Mouse (Mus musculus): Measurements from ENCODE around the gene Ncbp3. TPM values are rescaled to one million over a fixed set of nuclear protein-coding genes. Genes with fewer than 3 reads are reported as not detected.

Ncbp3 gene
- polyA plus RNA-seq, 1 experiment from 2014 or later, result 11.9 TPM

DNA sequence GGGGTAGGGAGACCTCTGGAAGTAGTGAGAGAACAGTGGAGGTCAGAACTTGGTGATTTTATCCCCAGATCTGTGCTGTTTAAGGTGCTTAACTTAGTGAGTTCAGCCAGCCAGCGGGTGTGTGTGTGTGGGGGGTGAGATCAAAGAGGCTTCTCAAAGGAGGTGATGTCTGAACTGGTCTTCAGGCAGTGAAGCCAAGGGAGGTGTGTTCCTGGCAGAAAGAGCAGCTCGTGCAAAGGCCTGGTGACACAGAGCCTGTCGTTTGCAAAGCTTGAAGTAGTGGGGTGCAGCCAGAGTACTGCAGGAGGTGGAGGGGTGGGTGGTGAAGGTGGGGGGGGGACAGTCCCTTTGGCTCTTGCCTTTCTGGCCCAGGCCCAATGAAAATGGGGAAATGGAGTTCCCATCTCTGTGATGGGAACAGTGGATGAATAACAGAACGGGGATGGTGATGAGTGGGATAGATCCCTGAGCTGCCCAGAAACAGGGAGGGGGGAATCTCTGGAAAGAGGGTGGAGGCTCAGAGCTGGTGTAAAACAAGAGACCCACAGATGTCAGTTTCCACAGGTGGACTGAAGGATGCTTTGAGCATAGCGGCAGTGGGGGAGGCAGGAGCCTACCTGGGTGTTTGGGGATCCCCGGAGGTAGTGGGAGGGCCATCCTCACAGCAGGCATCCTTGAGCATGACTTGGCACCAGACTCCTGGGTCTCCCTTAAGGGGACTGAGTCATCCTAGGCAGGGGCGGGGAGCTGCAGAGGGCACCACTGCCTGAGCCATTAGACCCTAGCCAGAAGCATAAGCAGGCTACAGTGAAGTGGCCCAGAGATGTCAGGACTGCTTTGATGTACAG, 26.4 kb upstream of the Ncbp3 start:
- DNase-seq (ENCODE audit: low spot score) (no peak), ATAC-seq (replicated peaks; ENCODE audit: insufficient number of reproducible peaks, low FRiP score, low TSS enrichment, low read depth) (no peak)
- no peak overlapping the region for H3K27ac ChIP-seq (replicated peaks; ENCODE audit: low read depth, low read length)
- 52% methylated on average over 7 of the region's 7 CpGs for WGBS
- no peaks in the 10 kb centered on the region for H3K36me3 ChIP-seq (replicated peaks; ENCODE audit: control insufficient read depth, insufficient read depth, low read depth, low read length)
- H3K27me3 ChIP-seq (ENCODE audit: control insufficient read depth, insufficient read depth, low read length), result peaks cover 14% of the 10 kb centered on the region
- no peak overlapping the region for H3K4me2 ChIP-seq (ENCODE audit: low read depth, low read length)
- H3K4me1 ChIP-seq (ENCODE audit: control insufficient read depth, insufficient read depth, low read length), result no peaks in the 10 kb centered on the region
- H3K9ac ChIP-seq (replicated peaks; ENCODE audit: low read length), result no peak overlapping the region
- H3K4me3 ChIP-seq (ENCODE audit: low read depth, low read length), result no peak overlapping the region
- H3K9me3 ChIP-seq (replicated peaks; ENCODE audit: control insufficient read depth, low read length), result no peaks in the 10 kb centered on the region

DNA sequence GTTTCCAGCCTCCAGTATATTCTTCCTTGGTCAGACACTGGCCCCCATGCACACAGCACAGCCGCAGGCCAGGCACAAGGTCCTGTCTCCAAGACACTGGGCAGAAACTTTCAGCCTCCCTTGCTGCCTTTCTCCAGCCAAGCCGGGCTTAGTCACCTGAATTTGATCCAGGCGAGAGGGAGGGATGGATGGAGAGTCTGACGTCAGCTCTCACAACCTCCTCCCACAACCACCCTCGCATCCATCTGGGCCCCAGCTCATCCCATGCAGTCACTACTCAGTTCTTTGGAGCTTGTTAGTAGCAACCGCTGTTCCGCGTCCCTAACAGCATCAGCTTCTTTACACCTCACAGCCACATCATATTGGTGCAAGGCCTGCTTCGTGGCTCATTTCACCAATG, 24.5 kb upstream of the Ncbp3 start:
- Histone ChIP-seq H3K27me3 (ENCODE audit: control insufficient read depth, insufficient read depth, low read length) (peaks cover 14% of the 10 kb centered on the region), H3K9me3 (replicated peaks; ENCODE audit: control insufficient read depth, low read length) (no peaks in the 10 kb centered on the region), H3K4me2 (ENCODE audit: low read depth, low read length) (no peak overlapping the region), H3K27ac (replicated peaks; ENCODE audit: low read depth, low read length) (no peak overlapping the region), H3K4me3 (ENCODE audit: low read depth, low read length) (no peak overlapping the region), H3K9ac (replicated peaks; ENCODE audit: low read length) (no peak overlapping the region; the same call in 1 of the 2 replicates), H3K36me3 (replicated peaks; ENCODE audit: control insufficient read depth, insufficient read depth, low read depth, low read length) (no peaks in the 10 kb centered on the region), H3K4me1 (ENCODE audit: control insufficient read depth, insufficient read depth, low read length) (no peaks in the 10 kb centered on the region)
- ATAC-seq (replicated peaks; ENCODE audit: insufficient number of reproducible peaks, low FRiP score, low TSS enrichment, low read depth) (no peak), DNase-seq (ENCODE audit: low spot score) (peak; percentile 25)
- WGBS, result 49% methylated on average over 9 of the region's 9 CpGs

DNA sequence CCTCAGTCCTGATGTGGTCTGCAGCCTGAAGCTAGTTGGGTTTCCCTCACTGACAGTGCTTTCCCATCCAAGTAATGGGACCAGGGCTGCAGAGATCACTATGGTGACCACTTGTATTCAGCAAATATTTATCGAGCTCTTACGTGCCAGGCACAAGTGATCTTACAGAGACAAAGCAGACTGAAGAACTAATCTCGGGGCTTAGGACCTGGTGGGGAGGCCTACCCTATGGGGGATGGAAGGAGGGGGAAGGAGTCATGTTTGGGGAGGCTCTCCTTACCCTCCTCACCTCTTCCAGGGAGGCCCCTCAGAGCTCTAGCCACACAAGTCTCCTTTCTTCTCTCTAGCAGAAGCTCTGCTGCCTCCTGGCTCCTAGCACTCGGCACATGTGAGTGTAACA, 23.8 kb upstream of the Ncbp3 start:
- H3K27me3 ChIP-seq (ENCODE audit: control insufficient read depth, insufficient read depth, low read length), result peaks cover 14% of the 10 kb centered on the region
- WGBS, result 59% methylated on average over 4 of the region's 4 CpGs
- no peak overlapping the region for H3K27ac ChIP-seq (replicated peaks; ENCODE audit: low read depth, low read length)

DNA sequence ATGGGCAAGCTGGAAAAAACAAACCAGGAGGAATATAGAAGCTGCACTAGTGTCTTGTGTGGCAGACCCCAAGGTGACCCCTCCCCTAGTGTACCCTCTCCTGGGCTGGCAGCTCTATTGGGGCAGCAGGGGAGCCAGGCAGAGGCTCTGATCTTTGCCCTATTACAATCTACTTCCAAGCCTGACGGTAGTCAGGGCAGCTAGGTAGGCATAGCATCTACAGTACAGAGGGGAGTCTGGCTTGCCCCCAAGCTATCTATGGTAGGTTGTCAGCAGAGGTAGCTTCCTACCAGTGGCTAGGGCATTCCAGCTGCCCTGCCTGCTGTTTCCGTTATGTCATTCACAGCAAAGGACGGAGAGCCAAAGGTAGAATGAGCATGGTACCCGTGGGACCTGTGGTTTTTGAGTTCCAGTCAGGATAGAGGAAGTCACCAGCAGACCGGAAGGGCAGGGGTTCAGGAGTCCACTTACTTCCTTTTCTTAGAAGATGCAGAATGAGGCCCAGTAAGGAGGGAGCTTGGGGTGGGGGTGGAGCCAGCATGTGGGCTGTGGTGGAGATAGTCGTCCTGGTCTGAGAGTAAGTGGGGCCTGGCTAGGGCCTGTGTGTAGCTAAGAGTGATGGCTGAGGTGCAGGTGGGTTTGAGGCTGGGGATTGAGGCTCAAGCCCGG, 23.2 kb upstream of the Ncbp3 start:
- DNase-seq (ENCODE audit: low spot score) (peak; percentile 28), ATAC-seq (replicated peaks; ENCODE audit: insufficient number of reproducible peaks, low FRiP score, low TSS enrichment, low read depth) (no peak)
- H3K4me3 ChIP-seq (ENCODE audit: low read depth, low read length), result no peak overlapping the region
- H3K4me1 ChIP-seq (ENCODE audit: control insufficient read depth, insufficient read depth, low read length), result no peaks in the 10 kb centered on the region
- H3K9me3 ChIP-seq (replicated peaks; ENCODE audit: control insufficient read depth, low read length), result no peaks in the 10 kb centered on the region
- H3K27ac ChIP-seq (replicated peaks; ENCODE audit: low read depth, low read length), result no peak overlapping the region
- H3K9ac ChIP-seq (replicated peaks; ENCODE audit: low read length), result no peak overlapping the region
- WGBS, result 50% methylated on average over 7 of the region's 7 CpGs
- no peak overlapping the region for H3K4me2 ChIP-seq (ENCODE audit: low read depth, low read length)
- no peaks in the 10 kb centered on the region for H3K36me3 ChIP-seq (replicated peaks; ENCODE audit: control insufficient read depth, insufficient read depth, low read depth, low read length)
- peaks cover 13% of the 10 kb centered on the region for H3K27me3 ChIP-seq (ENCODE audit: control insufficient read depth, insufficient read depth, low read length)

More for the DNA sequence above, 23.8 kb upstream of the Ncbp3 start:
- H3K9me3 ChIP-seq (replicated peaks; ENCODE audit: control insufficient read depth, low read length), result no peaks in the 10 kb centered on the region
- H3K4me2 ChIP-seq (ENCODE audit: low read depth, low read length), result no peak overlapping the region
- H3K36me3 ChIP-seq (replicated peaks; ENCODE audit: control insufficient read depth, insufficient read depth, low read depth, low read length), result no peaks in the 10 kb centered on the region
- H3K9ac ChIP-seq (replicated peaks; ENCODE audit: low read length), result no peak overlapping the region
- no peak for DNase-seq (ENCODE audit: low spot score)
- no peak overlapping the region for H3K4me3 ChIP-seq (ENCODE audit: low read depth, low read length)
- no peak for ATAC-seq (replicated peaks; ENCODE audit: insufficient number of reproducible peaks, low FRiP score, low TSS enrichment, low read depth)
- no peaks in the 10 kb centered on the region for H3K4me1 ChIP-seq (ENCODE audit: control insufficient read depth, insufficient read depth, low read length)

DNA sequence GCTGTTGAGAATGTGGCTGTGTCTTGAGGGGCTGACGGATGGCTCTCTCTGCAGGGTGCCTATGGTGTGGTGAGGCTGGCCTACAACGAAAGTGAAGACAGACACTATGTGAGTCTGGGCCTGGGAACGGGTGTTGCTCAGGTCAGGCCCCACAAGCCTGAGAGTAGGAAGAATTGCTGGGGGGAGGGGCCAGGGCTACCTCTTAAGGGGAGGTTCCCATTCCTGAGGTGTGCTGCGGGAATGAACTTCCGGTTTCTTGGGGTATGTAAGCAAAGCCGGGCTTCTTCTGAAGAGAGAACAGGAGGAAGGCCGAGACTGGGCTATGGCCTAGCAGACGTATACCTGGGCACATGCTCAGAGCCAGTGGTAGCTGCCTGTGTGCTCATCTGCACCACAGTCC, 20.6 kb upstream of the Ncbp3 start:
- no peaks in the 10 kb centered on the region for H3K9me3 ChIP-seq (replicated peaks; ENCODE audit: control insufficient read depth, low read length)
- DNase-seq (ENCODE audit: low spot score), result no peak
- no peak overlapping the region for H3K4me2 ChIP-seq (ENCODE audit: low read depth, low read length)
- no peak overlapping the region for H3K9ac ChIP-seq (replicated peaks; ENCODE audit: low read length)
- no peak for ATAC-seq (replicated peaks; ENCODE audit: insufficient number of reproducible peaks, low FRiP score, low TSS enrichment, low read depth)
- H3K27ac ChIP-seq (replicated peaks; ENCODE audit: low read depth, low read length), result no peak overlapping the region
- no peaks in the 10 kb centered on the region for H3K4me1 ChIP-seq (ENCODE audit: control insufficient read depth, insufficient read depth, low read length)
- no peak overlapping the region for H3K4me3 ChIP-seq (ENCODE audit: low read depth, low read length)
- no peaks in the 10 kb centered on the region for H3K36me3 ChIP-seq (replicated peaks; ENCODE audit: control insufficient read depth, insufficient read depth, low read depth, low read length)
- WGBS, result 50% methylated on average over 8 of the region's 8 CpGs
- no peaks in the 10 kb centered on the region for H3K27me3 ChIP-seq (ENCODE audit: control insufficient read depth, insufficient read depth, low read length)

DNA sequence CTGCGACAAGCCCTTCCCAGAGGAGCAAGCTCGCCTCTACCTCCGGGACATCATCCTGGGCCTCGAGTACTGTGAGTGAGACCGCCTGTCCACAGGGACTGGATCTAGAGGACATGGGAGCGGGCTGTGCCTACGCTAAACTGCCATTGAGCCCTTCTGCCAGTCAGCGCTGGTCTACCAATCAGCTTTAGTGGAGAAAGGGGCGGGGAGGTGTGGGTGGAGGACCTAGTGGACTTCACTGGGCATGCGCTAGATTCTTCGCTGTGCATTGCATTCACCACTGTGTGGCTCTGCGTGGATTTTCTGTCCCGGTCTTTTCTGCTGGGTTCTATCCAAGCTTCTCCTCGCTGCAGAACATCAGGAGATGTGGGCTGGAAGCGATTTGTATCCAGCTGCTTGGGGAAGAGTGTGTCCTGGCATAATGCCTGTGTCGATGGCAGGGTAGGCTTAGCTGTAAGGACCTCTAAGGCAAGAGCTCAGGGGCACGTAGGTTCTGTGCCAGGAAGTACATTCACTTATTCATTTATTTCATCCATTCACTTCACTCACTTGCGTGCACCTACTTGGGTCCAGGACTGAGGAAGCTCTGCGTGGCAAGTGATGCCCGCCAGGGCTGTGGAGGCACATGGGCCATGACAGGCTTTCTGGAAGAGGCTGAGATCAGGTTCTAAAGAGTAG, 16.6 kb upstream of the Ncbp3 start:
- H3K36me3 ChIP-seq (replicated peaks; ENCODE audit: control insufficient read depth, insufficient read depth, low read depth, low read length), result no peaks in the 10 kb centered on the region
- 24% methylated on average over 20 of the region's 20 CpGs for WGBS
- H3K27ac ChIP-seq (replicated peaks; ENCODE audit: low read depth, low read length), result no peak overlapping the region
- no peaks in the 10 kb centered on the region for H3K27me3 ChIP-seq (ENCODE audit: control insufficient read depth, insufficient read depth, low read length)
- DNase-seq (ENCODE audit: low spot score) (peak; percentile 92), ATAC-seq (replicated peaks; ENCODE audit: insufficient number of reproducible peaks, low FRiP score, low TSS enrichment, low read depth) (peak; percentile 90)
- H3K4me1 ChIP-seq (ENCODE audit: control insufficient read depth, insufficient read depth, low read length), result no peaks in the 10 kb centered on the region
- no peaks in the 10 kb centered on the region for H3K9me3 ChIP-seq (replicated peaks; ENCODE audit: control insufficient read depth, low read length)
- H3K4me2 ChIP-seq (ENCODE audit: low read depth, low read length), result peak overlapping the region; percentile 44
- peak overlapping the region; percentile 17; the same call in 1 of the 2 replicates for H3K4me3 ChIP-seq (ENCODE audit: low read depth, low read length)
- H3K9ac ChIP-seq (replicated peaks; ENCODE audit: low read length), result peak overlapping the region; percentile 50

DNA sequence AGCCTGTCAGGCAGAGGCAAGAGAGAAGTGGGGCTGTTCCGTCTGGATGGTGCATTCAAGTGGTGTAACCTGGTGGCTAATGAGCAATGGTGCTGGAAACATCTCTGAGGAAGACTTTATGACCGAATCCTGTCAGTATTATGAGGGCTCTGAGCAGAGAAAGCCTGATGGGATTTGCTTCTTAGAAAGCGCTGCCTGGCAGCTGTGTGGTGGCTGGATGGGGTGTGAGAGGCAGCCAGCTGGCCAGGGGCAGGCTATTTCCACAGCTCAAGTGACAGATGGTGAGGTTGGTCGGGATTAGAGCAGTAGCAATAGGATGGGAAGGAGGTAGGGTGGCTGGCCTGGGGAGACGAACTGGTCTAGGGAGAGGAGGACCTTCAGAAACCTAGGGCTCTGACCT, 16.0 kb upstream of the Ncbp3 start:
- Histone ChIP-seq H3K4me2 (ENCODE audit: low read depth, low read length) (no peak overlapping the region), H3K4me1 (ENCODE audit: control insufficient read depth, insufficient read depth, low read length) (no peaks in the 10 kb centered on the region), H3K27me3 (ENCODE audit: control insufficient read depth, insufficient read depth, low read length) (no peaks in the 10 kb centered on the region), H3K27ac (replicated peaks; ENCODE audit: low read depth, low read length) (no peak overlapping the region), H3K4me3 (ENCODE audit: low read depth, low read length) (no peak overlapping the region), H3K9me3 (replicated peaks; ENCODE audit: control insufficient read depth, low read length) (no peaks in the 10 kb centered on the region), H3K36me3 (replicated peaks; ENCODE audit: control insufficient read depth, insufficient read depth, low read depth, low read length) (no peaks in the 10 kb centered on the region), H3K9ac (replicated peaks; ENCODE audit: low read length) (no peak overlapping the region)
- ATAC-seq (replicated peaks; ENCODE audit: insufficient number of reproducible peaks, low FRiP score, low TSS enrichment, low read depth), result 0 out of 2 replicates have a peak, but pooled peaks have one; percentile 2
- no peak for DNase-seq (ENCODE audit: low spot score)
- WGBS, result 80% methylated on average over 5 of the region's 5 CpGs

DNA sequence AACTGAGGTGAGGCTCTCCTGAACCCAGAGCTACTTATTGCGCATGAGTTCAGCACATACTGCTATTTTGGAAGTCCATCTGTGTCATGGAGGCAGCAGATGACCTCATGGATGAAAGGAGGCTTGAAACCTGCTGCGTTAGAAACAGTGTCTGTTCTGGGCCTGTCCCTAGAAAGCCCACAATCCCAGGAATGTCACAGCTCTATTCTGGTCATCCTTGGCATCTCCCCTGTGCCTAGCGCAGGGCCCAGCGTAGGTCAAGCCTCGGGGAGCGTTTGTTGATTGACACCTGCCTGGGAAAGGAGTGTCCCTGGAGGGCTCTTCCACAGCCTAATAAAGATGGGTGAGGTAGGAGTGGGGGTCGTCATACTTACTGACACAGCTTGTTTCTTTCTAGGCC, 11.5 kb upstream of the Ncbp3 start:
- H3K27me3 ChIP-seq (ENCODE audit: control insufficient read depth, insufficient read depth, low read length), result no peaks in the 10 kb centered on the region
- no peak overlapping the region for H3K9ac ChIP-seq (replicated peaks; ENCODE audit: low read length)
- no peak overlapping the region for H3K4me2 ChIP-seq (ENCODE audit: low read depth, low read length)
- H3K4me3 ChIP-seq (ENCODE audit: low read depth, low read length), result no peak overlapping the region
- H3K9me3 ChIP-seq (replicated peaks; ENCODE audit: control insufficient read depth, low read length), result no peaks in the 10 kb centered on the region
- DNase-seq (ENCODE audit: low spot score) (no peak), ATAC-seq (replicated peaks; ENCODE audit: insufficient number of reproducible peaks, low FRiP score, low TSS enrichment, low read depth) (no peak)
- no peaks in the 10 kb centered on the region for H3K36me3 ChIP-seq (replicated peaks; ENCODE audit: control insufficient read depth, insufficient read depth, low read depth, low read length)
- no peaks in the 10 kb centered on the region for H3K4me1 ChIP-seq (ENCODE audit: control insufficient read depth, insufficient read depth, low read length)
- H3K27ac ChIP-seq (replicated peaks; ENCODE audit: low read depth, low read length), result no peak overlapping the region
- WGBS, result 80% methylated on average over 7 of the region's 7 CpGs
